Mouse (Mus musculus): Measurements from ENCODE around the gene Tns1.

- no peak for TF ChIP-seq EP300 (IDR thresholded peaks at IDR 0.05; ENCODE audit: insufficient read depth, low read depth, low read length)
- TF ChIP-seq CTCF (IDR thresholded peaks at IDR 0.05; ENCODE audit: low read depth, low read length) = no peak
- TF ChIP-seq POLR2A (IDR thresholded peaks at IDR 0.05; ENCODE audit: insufficient read depth, low read length) = no peak
Observed at GRCm38 (mm10) chr1:74060046-74060445, 64.2 kb downstream of the Tns1 start.

Data from ES-Bruce4 (cell line).